Mouse (Mus musculus) testis, adult 2 months (tissue): ENCODE measurements around the gene Prepl.

Experiments used
- CTCF ChIP-seq: fragments of 200-500 bp; IDR thresholded peaks from 2 replicates; pipeline ENCODE4 v1.5.1; 2012; ENCODE audit warnings: low read depth, mild to moderate bottlenecking, inconsistent platforms, low read length, moderate library complexity; ENCODE audit not compliant: control insufficient read depth, insufficient read depth, insufficient replicate concordance
- POLR2A ChIP-seq: fragments of 200-500 bp; IDR thresholded peaks from 2 replicates; pipeline ENCODE4 v1.6.1; 2012; ENCODE audit warnings: low read depth, mild to moderate bottlenecking, inconsistent platforms, low read length, moderate library complexity; ENCODE audit not compliant: control insufficient read depth

- TF ChIP-seq CTCF (no peak), POLR2A (no peak)
Observed at GRCm38 (mm10) chr17:85045160-85045559, 44.9 kb downstream of the Prepl start.
